Mouse (Mus musculus) limb, embryonic 11.5 days (tissue): ENCODE data around the gene Nr2c2ap. TPM values are rescaled to one million over a fixed set of nuclear protein-coding genes. Genes with fewer than 3 reads are reported as not detected.

ENCODE experiments used
- ATAC-seq: fragments of 200-750 bp; cut with Nextera tagmentation; 2 replicates; pipeline ENCODE4 v1.8.0; 2017; ENCODE audit warnings: low read depth; ENCODE audit not compliant: insufficient number of reproducible peaks, low FRiP score, low TSS enrichment
- DNase-seq: peaks from one replicate; pipeline ENCODE4 v3.0.0-alpha.2; 2015; ENCODE audit warnings: low spot score
- H3K27ac ChIP-seq: fragments of 300-500 bp; sonication (generic); replicated peaks from 2 replicates; pipeline ENCODE4 v1.5.1; 2014; ENCODE audit warnings: low read depth, mild to moderate bottlenecking, low read length
- H3K27me3 ChIP-seq: fragments of 300-500 bp; sonication (generic); 2 replicates; pipeline ENCODE4 v1.6.1; 2014; ENCODE audit warnings: mild to moderate bottlenecking, low read length, mixed read lengths; ENCODE audit not compliant: control insufficient read depth, insufficient read depth
- H3K36me3 ChIP-seq: fragments of 300-500 bp; sonication (generic); 2 replicates; pipeline ENCODE4 v1.6.1; 2014; ENCODE audit warnings: mild to moderate bottlenecking, low read length, moderate library complexity, mixed read lengths; ENCODE audit not compliant: control insufficient read depth, insufficient read depth
- H3K4me1 ChIP-seq: fragments of 300-500 bp; sonication (generic); 2 replicates; pipeline ENCODE4 v1.6.1; 2014; ENCODE audit warnings: low read length, mixed read lengths; ENCODE audit not compliant: control insufficient read depth, insufficient read depth
- H3K4me2 ChIP-seq: fragments of 300-500 bp; sonication (generic); 2 replicates; pipeline ENCODE4 v1.6.1; 2014; ENCODE audit warnings: low read depth, mild to moderate bottlenecking, moderate library complexity; ENCODE audit not compliant: severe bottlenecking
- H3K4me3 ChIP-seq: fragments of 300-500 bp; sonication (generic); 2 replicates; pipeline ENCODE4 v1.5.1; 2014; ENCODE audit warnings: low read depth, low read length
- H3K9ac ChIP-seq: fragments of 300-500 bp; sonication (generic); 2 replicates; pipeline ENCODE4 v1.6.1; 2014; ENCODE audit warnings: mild to moderate bottlenecking, low read length
- H3K9me3 ChIP-seq: fragments of 300-500 bp; sonication (generic); 2 replicates; pipeline ENCODE4 v1.6.1; 2016; ENCODE audit warnings: low read length; ENCODE audit not compliant: control insufficient read depth
- WGBS: fragments of 180-500 bp; shearing (Covaris S2); extraction: QIAGEN DNeasy Blood & Tissue Kit; methylation state at CpG from one replicate; pipeline ENCODE4 v1.1.7; 2014; 5-methylcytosine and 5-hydroxymethylcytosine counted together
- polyA plus RNA-seq: library from polyadenylated mRNA; unstranded; fragments of >200 nt; fragmentation: Nextera tagmentation; extraction: Ambion mirVana; gene quantifications from 2 replicates; pipeline ENCODE4 v1.2.1, GENCODE M21; 2014

The Nr2c2ap gene
- polyA plus RNA-seq, 1 experiment from 2014 or later = 20.8 TPM

DNA sequence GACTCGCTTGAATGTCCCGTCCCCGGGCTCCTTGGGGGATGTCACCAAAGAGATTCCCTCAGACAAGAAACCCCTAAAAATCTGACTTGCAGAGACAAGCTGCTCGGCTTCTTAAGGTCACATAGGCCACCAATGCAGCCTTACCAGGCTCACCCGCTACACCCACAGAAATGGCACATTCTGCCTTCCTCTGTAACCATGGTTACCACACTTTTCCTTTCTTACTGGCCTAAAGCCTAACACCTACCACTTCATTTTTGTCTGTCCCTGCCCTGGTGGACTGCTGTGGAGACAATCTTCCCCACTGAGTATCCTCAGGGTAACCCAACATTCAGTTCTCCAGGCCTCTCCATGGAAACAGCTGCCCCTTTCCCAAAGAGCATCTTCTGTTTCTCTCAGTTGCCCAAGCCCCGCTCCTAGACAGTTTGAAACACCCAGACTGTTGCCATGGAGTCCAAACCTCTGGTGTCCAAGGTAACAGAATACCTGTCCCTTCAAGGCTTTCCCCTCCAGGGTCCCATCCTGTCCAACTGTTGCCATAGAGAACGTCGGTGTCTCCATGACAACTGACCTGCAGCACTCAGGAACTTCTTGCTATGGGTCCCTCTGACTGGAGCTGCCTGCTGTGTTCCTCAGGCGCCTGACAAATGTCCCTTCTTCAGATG is 41.7 kb upstream of the Nr2c2ap start:
- Histone ChIP-seq H3K27ac (no peak overlapping the region), H3K9ac (no peak overlapping the region), H3K4me2 (no peak overlapping the region), H3K27me3 (peaks cover 60% of the 10 kb centered on the region), H3K4me3 (no peak overlapping the region), H3K9me3 (no peaks in the 10 kb centered on the region), H3K4me1 (peaks cover 6% of the 10 kb centered on the region), H3K36me3 (no peaks in the 10 kb centered on the region)
- no peak for ATAC-seq
- WGBS = 67% methylated on average over 9 of the region's 9 CpGs
- DNase-seq = no peak

DNA sequence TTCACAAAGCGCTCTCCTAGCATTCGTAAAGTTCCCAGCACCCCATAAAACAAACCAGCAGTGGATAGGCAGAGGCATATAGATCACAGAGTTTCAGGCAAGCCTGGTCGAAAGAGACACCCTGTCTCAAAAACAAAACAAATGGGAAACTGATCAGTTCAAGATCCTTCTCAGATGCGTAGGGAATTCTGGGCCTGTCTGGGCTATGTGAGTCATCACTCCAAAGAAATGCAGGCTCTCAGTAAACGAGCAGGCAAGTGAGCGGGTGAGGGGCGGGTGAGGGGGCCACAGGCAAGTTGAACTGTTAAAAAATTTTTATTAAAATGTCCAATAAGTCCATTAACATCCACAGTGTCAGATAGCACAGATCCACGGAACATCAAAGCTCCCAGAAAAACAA is 38.3 kb upstream of the Nr2c2ap start:
- no peaks in the 10 kb centered on the region for H3K36me3 ChIP-seq
- WGBS = 49% methylated on average over 8 of the region's 8 CpGs
- H3K27ac ChIP-seq = no peak overlapping the region
- ATAC-seq (no peak), DNase-seq (no peak)
- H3K4me3 ChIP-seq = no peak overlapping the region
- peaks cover 4% of the 10 kb centered on the region; the same call in 1 of the 2 replicates for H3K4me1 ChIP-seq
- no peak overlapping the region for H3K9ac ChIP-seq
- peaks cover 27% of the 10 kb centered on the region for H3K27me3 ChIP-seq
- H3K9me3 ChIP-seq = no peaks in the 10 kb centered on the region
- H3K4me2 ChIP-seq = no peak overlapping the region

DNA sequence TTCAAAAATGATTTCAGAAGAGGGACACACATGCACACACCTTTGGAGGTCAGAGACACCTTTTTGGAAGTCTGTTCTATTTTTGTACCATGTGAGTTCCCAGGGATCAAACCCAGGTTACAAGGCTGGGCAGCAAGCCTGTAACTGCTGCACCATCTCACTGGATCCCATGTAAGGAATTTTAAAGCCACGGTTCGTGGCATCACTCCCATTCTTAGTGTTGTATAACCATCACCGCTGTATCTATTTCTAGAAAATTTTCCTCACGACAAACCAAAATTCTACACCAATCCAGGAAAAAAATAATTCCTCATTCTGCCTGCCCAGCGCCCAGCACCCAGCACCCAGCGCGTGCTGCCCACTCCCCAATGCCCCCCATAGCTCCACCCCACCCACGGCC is 31.9 kb upstream of the Nr2c2ap start:
- H3K27ac ChIP-seq = no peak overlapping the region
- H3K36me3 ChIP-seq = no peaks in the 10 kb centered on the region
- H3K9ac ChIP-seq = no peak overlapping the region
- 70% methylated on average over 8 of the region's 8 CpGs for WGBS
- H3K4me2 ChIP-seq = no peak overlapping the region
- ATAC-seq = no peak
- H3K27me3 ChIP-seq = no peaks in the 10 kb centered on the region
- H3K4me1 ChIP-seq = no peaks in the 10 kb centered on the region
- no peaks in the 10 kb centered on the region for H3K9me3 ChIP-seq
- H3K4me3 ChIP-seq = no peak overlapping the region
- DNase-seq = no peak

DNA sequence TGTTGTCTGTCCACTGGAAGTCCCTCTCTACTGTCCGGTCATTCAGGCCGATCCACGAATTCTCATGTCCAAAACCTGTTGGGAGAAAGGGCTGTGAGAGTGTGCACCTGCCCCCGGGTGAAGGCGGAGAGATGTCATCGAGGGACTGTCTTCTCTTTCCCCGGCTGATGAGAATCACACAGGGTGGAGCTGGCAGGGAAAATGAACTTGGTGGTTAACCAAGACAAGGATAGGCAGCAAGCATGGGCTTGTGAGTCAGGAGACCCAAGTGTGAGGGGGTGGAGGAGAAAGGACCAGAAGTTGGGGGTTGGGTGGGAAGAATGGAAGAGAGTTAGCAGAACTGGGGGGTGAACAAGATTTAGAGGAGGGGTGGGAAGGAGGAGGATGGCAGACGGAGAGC is 30.9 kb upstream of the Nr2c2ap start:
- H3K27me3 ChIP-seq = no peaks in the 10 kb centered on the region
- WGBS = 81% methylated on average over 8 of the region's 8 CpGs
- H3K9ac ChIP-seq = no peak overlapping the region
- H3K4me3 ChIP-seq = no peak overlapping the region
- DNase-seq (no peak), ATAC-seq (no peak)
- no peaks in the 10 kb centered on the region for H3K36me3 ChIP-seq
- no peak overlapping the region for H3K27ac ChIP-seq
- no peaks in the 10 kb centered on the region for H3K4me1 ChIP-seq
- H3K9me3 ChIP-seq = no peaks in the 10 kb centered on the region
- no peak overlapping the region for H3K4me2 ChIP-seq

DNA sequence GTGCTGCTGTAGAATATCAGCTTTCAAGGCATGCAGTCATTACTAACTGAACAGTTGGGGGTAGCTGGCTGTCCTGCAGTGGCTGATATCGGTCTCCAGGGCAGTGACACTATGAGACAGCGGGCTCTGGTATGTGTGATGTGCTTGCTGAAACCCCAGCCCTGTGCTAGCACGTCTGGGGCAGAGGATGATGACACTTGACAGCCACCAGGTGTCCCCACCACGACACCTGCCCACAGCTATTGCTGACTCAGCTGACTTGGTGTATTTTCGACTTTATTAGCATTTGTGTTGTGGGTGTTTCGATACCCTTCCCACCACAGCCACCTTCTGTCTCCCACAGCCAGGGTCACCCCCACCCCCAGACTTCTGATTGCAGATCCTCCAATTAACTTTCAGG is 26.6 kb upstream of the Nr2c2ap start:
- no peak overlapping the region for H3K27ac ChIP-seq
- H3K27me3 ChIP-seq = peaks cover 3% of the 10 kb centered on the region; the same call in 1 of the 2 replicates
- WGBS = 21% methylated on average over 6 of the region's 6 CpGs
- no peaks in the 10 kb centered on the region for H3K36me3 ChIP-seq
- H3K4me3 ChIP-seq = no peak overlapping the region
- no peaks in the 10 kb centered on the region for H3K4me1 ChIP-seq
- H3K9me3 ChIP-seq = no peaks in the 10 kb centered on the region
- DNase-seq (no peak), ATAC-seq (no peak)
- H3K4me2 ChIP-seq = no peak overlapping the region
- H3K9ac ChIP-seq = no peak overlapping the region

DNA sequence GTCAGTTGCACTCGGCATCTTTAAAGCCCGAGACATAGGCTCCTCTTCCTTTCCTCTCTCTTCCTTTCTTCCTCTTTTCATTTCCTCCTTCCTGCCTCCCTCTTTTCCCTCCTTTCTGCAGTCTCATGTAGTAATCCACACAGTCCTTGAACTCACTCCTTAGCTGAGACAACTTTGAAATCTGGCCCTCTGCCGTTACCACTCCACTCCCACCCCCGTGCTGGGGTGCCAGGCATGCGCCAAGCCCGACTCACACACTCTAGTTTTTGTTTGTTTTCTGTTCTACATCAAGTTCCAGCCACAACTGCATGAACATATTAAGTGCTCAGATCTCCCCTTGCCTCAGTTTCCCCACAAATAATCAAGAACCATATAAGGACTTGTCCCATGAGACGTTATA is 26.2 kb upstream of the Nr2c2ap start:
- Histone ChIP-seq H3K4me3 (no peak overlapping the region), H3K4me2 (no peak overlapping the region), H3K36me3 (no peaks in the 10 kb centered on the region), H3K27me3 (peaks cover 3% of the 10 kb centered on the region), H3K9me3 (no peaks in the 10 kb centered on the region), H3K9ac (no peak overlapping the region), H3K4me1 (no peaks in the 10 kb centered on the region), H3K27ac (no peak overlapping the region)
- ATAC-seq = no peak
- 79% methylated on average over 7 of the region's 7 CpGs for WGBS
- no peak for DNase-seq

DNA sequence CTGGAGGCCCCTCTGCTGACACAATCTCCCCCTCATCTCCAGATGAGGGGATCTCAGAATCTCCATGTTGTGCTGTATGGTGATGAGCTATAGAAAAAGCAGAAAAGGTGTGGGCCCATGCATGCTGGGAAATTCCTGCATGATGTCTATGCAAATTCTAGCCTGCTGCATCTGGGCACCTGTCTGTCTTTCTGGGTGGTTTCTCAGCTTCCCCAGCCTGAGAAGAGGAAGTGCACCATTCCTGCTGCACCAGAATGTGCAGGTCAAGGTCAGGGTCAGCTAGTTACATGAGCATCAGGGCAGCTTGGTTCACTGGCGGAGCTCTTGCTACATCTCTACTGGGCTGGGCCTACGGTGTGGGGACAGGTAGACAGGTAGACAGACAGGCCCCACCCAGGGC is 20.7 kb upstream of the Nr2c2ap start:
- WGBS = 96% methylated on average over 2 of the region's 2 CpGs
- Histone ChIP-seq H3K9ac (no peak overlapping the region), H3K4me2 (no peak overlapping the region), H3K9me3 (no peaks in the 10 kb centered on the region; the same call in 1 of the 2 replicates), H3K4me3 (no peak overlapping the region), H3K4me1 (no peaks in the 10 kb centered on the region), H3K27ac (no peak overlapping the region), H3K27me3 (peaks cover 55% of the 10 kb centered on the region), H3K36me3 (no peaks in the 10 kb centered on the region)
- DNase-seq (no peak), ATAC-seq (no peak)

DNA sequence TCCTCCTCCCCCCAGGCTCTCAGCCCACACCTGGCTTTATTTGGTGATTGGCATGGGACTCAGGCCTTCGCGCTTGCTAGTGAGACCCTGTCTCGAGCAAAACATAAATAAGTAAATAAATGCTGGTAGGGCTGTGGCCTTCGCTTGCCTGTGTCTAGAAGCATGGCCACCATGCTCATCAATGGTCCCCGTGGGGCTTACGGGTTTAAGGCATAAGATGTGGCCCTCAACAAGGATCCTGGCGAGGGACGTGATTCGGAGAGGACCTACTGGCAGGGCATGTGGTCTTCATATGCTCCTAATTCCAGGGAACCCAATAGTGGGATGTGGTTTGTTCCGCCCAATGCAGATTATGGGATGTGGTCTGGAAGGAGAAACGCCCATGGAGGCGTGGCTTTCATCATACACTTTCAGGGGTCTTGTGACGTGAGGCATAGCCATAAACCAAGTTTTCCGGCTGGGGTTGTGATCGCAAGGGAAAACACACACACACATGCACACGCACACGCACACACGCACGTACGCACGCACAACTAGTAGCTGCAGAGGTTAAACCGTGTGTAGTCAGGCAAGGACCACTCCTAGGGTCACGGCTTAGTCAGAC is 19.8 kb upstream of the Nr2c2ap start:
- ATAC-seq (no peak), DNase-seq (no peak)
- H3K27ac ChIP-seq = no peak overlapping the region
- H3K9ac ChIP-seq = no peak overlapping the region
- no peak overlapping the region for H3K4me3 ChIP-seq
- H3K4me2 ChIP-seq = no peak overlapping the region
- no peaks in the 10 kb centered on the region for H3K36me3 ChIP-seq
- no peaks in the 10 kb centered on the region; the same call in 1 of the 2 replicates for H3K9me3 ChIP-seq
- H3K4me1 ChIP-seq = no peaks in the 10 kb centered on the region
- peaks cover 56% of the 10 kb centered on the region for H3K27me3 ChIP-seq
- 42% methylated on average over 23 of the region's 23 CpGs for WGBS
